Mouse (Mus musculus) C2C12 (cell line): ENCODE data around the gene Nav2.

Experiments used
- CTCF ChIP-seq: IDR thresholded peaks from one replicate; pipeline ENCODE4 v1.5.1; 2011; ENCODE audit not compliant: control insufficient read depth, insufficient read depth, insufficient read length
- MYOD1 ChIP-seq: IDR thresholded peaks from one replicate; pipeline ENCODE4 v1.6.1; 2011; ENCODE audit warnings: low read depth; ENCODE audit not compliant: control insufficient read depth, insufficient read length
- USF1 ChIP-seq: IDR thresholded peaks from one replicate; pipeline ENCODE4 v1.6.1; 2011; ENCODE audit warnings: low read depth, mild to moderate bottlenecking, control low read depth, moderate library complexity

GRCm38 (mm10) chr7:49586530-49587120 lies 678.1 kb downstream of the Nav2 start:
- TF ChIP-seq CTCF (no peak), MYOD1 (no peak), USF1 (no peak)
